Mouse (Mus musculus): ENCODE measurements around the gene Casc3. TPM values are rescaled to one million over a fixed set of nuclear protein-coding genes. Genes with fewer than 3 reads are reported as not detected.

Gene Casc3
- polyA plus RNA-seq, 1 experiment from 2014 or later = 7.0 TPM

GRCm38 (mm10) chr11:98771844-98772525 is 32.7 kb upstream of the Casc3 start:
- Histone ChIP-seq H3K9me3 (ENCODE audit: low read length) (no peaks in the 10 kb centered on the region), H3K27ac (ENCODE audit: low read depth) (0 out of 2 replicates have a peak overlapping the region, but pooled peaks have one; percentile 71), H3K4me1 (ENCODE audit: insufficient read depth) (peaks cover 79% of the 10 kb centered on the region), H3K9ac (replicated peaks) (no peak overlapping the region), H3K27me3 (ENCODE audit: insufficient read depth, low read length) (no peaks in the 10 kb centered on the region), H3K4me2 (ENCODE audit: low read depth, low read length) (no peak overlapping the region), H3K4me3 (ENCODE audit: low read depth, low read length) (no peak overlapping the region), H3K36me3 (replicated peaks; ENCODE audit: insufficient read depth, low read length) (peaks cover 18% of the 10 kb centered on the region)
- DNase-seq (peak; percentile 14), ATAC-seq (no peak)
- 79% methylated on average over 11 of the region's 11 CpGs for WGBS (ENCODE audit: insufficient replicate concordance)
- TF ChIP-seq CTCF (IDR thresholded peaks at IDR 0.05; ENCODE audit: low read depth) = no peak
- no peak for TF ChIP-seq EP300 (IDR thresholded peaks at IDR 0.05; ENCODE audit: low read depth)

DNA sequence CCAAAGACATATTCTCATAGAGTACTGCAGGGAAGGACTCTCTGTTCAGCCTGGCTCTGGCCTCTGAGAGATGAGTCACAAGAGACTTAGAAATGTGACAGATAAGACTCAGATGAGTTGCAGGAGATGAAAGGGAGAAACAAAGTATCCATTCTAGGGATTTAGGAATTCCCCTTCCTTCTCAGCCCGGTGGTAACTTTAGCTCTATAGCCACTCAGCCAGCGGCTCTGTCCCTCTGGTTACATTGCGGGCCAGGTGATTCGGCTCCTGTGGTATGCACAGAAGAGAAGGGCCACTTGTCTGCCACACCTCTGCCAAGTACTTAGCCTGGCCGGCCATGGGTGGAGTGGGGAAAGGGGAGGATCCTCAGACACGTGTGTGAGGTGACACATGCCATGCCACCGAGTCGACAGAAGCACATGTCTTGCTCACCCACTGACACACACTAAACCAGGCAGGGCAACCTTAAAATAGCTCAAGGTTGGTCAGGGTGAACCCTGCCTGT is 32.0 kb upstream of the Casc3 start:
- no peaks in the 10 kb centered on the region for H3K27me3 ChIP-seq (ENCODE audit: insufficient read depth, low read length)
- peak overlapping the region; percentile 80 for H3K4me2 ChIP-seq (ENCODE audit: low read depth, low read length)
- 47% methylated on average over 8 of the region's 8 CpGs for WGBS (ENCODE audit: insufficient replicate concordance)
- H3K9me3 ChIP-seq (ENCODE audit: low read length) = no peaks in the 10 kb centered on the region
- H3K27ac ChIP-seq (ENCODE audit: low read depth) = peak overlapping the region; percentile 71; the same call in 1 of the 2 replicates
- DNase-seq = peak; percentile 32
- no peak for ATAC-seq
- H3K9ac ChIP-seq (replicated peaks) = peak overlapping the region; percentile 36; the same call in 1 of the 2 replicates
- H3K36me3 ChIP-seq (replicated peaks; ENCODE audit: insufficient read depth, low read length) = peaks cover 18% of the 10 kb centered on the region
- H3K4me1 ChIP-seq (ENCODE audit: insufficient read depth) = peaks cover 80% of the 10 kb centered on the region
- H3K4me3 ChIP-seq (ENCODE audit: low read depth, low read length) = 0 out of 2 replicates have a peak overlapping the region, but pooled peaks have one; percentile 53
- TF ChIP-seq CTCF (IDR thresholded peaks at IDR 0.05; ENCODE audit: low read depth) (no peak), EP300 (IDR thresholded peaks at IDR 0.05; ENCODE audit: low read depth) (no peak)

DNA sequence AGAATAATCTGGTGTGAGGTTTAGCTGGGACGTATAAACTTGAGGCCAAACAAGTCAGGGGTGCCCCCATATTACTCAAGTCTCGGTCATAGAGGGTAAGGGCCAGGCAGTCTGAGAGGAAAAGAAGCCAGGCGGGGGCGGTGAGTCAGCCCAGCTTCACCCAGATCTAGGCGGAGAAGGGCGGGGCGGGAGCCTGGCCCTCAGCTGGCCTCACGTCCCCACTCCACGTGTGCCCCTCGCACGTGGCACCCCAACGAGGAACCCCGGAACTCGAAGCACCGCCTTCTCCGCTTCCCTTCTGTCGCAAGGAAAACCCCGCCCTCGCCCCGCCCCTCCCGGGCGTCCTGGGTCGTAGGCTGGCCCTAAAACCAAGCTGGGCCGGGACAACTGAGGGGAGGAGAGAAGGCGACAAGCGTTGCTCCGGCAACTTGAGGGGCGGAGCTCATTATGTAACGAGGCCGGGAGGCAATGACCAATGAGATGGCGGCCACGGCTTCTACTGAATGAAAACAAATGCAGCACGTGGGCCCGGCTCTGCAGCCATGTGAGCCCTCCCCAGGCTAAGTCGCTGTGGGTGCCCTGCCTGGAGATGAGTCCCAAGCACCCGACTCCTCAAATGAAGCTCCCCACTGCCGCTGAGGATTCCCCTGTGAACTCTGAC is 30.9 kb upstream of the Casc3 start:
- Histone ChIP-seq H3K4me1 (ENCODE audit: insufficient read depth) (peaks cover 70% of the 10 kb centered on the region), H3K27ac (ENCODE audit: low read depth) (peak overlapping the region; percentile 94), H3K4me2 (ENCODE audit: low read depth, low read length) (peak overlapping the region; percentile 80), H3K27me3 (ENCODE audit: insufficient read depth, low read length) (no peaks in the 10 kb centered on the region), H3K9me3 (ENCODE audit: low read length) (no peaks in the 10 kb centered on the region), H3K36me3 (replicated peaks; ENCODE audit: insufficient read depth, low read length) (peaks cover 18% of the 10 kb centered on the region), H3K4me3 (ENCODE audit: low read depth, low read length) (peak overlapping the region; percentile 53), H3K9ac (replicated peaks) (peak overlapping the region; percentile 84)
- TF ChIP-seq EP300 (IDR thresholded peaks at IDR 0.05; ENCODE audit: low read depth) = peak; percentile 79
- peak; percentile 15; the same call in 1 of the 2 replicates for TF ChIP-seq CTCF (IDR thresholded peaks at IDR 0.05; ENCODE audit: low read depth)
- peak; percentile 100 for DNase-seq
- peak; percentile 86 for ATAC-seq
- under 1% methylated on average over 34 of the region's 37 CpGs for WGBS (ENCODE audit: insufficient replicate concordance)

DNA sequence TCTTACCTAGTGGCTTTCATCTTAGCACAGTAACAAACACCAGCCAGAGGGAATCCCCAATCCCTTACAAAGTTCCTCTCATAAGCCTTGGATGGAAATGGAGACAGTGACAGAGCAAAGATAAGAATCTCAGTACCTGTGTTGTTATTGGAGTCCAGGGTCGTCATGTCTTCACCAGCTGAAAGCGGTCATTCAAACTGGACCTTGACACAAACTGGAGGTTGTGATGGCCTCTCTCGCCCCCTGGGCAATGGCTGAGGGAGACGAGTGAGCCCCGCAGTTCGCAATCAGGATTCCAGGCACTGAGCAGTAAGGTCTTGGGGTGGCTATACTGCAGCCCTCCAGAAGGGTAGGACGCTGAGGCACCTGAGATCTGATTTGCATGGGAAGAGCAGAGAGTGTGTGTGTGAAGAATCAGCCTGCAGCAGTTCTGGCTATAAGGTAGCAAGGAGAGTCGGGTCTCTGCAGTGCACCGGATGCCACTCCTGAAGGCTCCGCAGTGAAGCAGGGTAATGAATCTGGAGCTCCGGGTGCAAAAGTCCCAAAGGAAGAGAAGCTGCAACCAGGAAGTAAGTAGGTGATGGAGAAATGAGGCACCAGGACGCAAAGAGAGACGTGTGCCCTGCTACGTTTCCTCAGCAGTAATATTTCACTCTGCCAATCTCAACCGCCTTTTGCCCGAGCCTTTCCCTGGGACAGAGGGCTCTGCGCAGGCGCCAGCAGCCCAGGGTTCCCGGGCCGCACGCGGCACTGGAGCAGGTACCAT is 29.9 kb upstream of the Casc3 start, which contains the start of gene Nr1d1:
Gene Nr1d1 (minus strand): TSS at position 752 of the 766 bp plus-strand sequence.
- H3K9me3 ChIP-seq (ENCODE audit: low read length) = no peaks in the 10 kb centered on the region
- no peak for TF ChIP-seq EP300 (IDR thresholded peaks at IDR 0.05; ENCODE audit: low read depth)
- no peak for TF ChIP-seq CTCF (IDR thresholded peaks at IDR 0.05; ENCODE audit: low read depth)
- peak within 1 kb of the TSS; percentile 94 for H3K27ac ChIP-seq (ENCODE audit: low read depth)
- H3K4me2 ChIP-seq (ENCODE audit: low read depth, low read length) = peak within 1 kb of the TSS; percentile 80
- peak within 1 kb of the TSS; percentile 84 for H3K9ac ChIP-seq (replicated peaks)
- peaks cover 10% of the 10 kb centered on the region for H3K36me3 ChIP-seq (replicated peaks; ENCODE audit: insufficient read depth, low read length)
- H3K27me3 ChIP-seq (ENCODE audit: insufficient read depth, low read length) = no peaks in the 10 kb centered on the region
- no peak for DNase-seq
- peak within 1 kb of the TSS; percentile 53 for H3K4me3 ChIP-seq (ENCODE audit: low read depth, low read length)
- ATAC-seq = no peak
- WGBS (ENCODE audit: insufficient replicate concordance) = under 1% methylated on average over 22 of the region's 22 CpGs
- peaks cover 61% of the 10 kb centered on the region for H3K4me1 ChIP-seq (ENCODE audit: insufficient read depth)

- Histone ChIP-seq H3K4me1 (ENCODE audit: insufficient read depth) (peaks cover 57% of the 10 kb centered on the region), H3K9me3 (ENCODE audit: low read length) (no peaks in the 10 kb centered on the region), H3K36me3 (replicated peaks; ENCODE audit: insufficient read depth, low read length) (peaks cover 7% of the 10 kb centered on the region), H3K4me2 (ENCODE audit: low read depth, low read length) (peak overlapping the region; percentile 80), H3K27ac (ENCODE audit: low read depth) (peak overlapping the region; percentile 89), H3K4me3 (ENCODE audit: low read depth, low read length) (peak overlapping the region; percentile 53), H3K27me3 (ENCODE audit: insufficient read depth, low read length) (no peaks in the 10 kb centered on the region), H3K9ac (replicated peaks) (peak overlapping the region; percentile 84)
- DNase-seq (peak; percentile 92), ATAC-seq (peak; percentile 64)
- WGBS (ENCODE audit: insufficient replicate concordance) = 2% methylated on average over 15 of the region's 15 CpGs
- TF ChIP-seq CTCF (IDR thresholded peaks at IDR 0.05; ENCODE audit: low read depth) (no peak), EP300 (IDR thresholded peaks at IDR 0.05; ENCODE audit: low read depth) (no peak; the same call in 1 of the 2 replicates)
These were observed 29.2 kb upstream of the Casc3 start for GRCm38 (mm10) chr11:98775348-98776051.

Measured in liver, postnatal 0 days (tissue).